Mouse (Mus musculus): ENCODE data around the gene Cysltr1.
A peak's percentile ranks its signal among the peaks of the same experiment; 100 is the strongest.

The Cysltr1 gene

DNA sequence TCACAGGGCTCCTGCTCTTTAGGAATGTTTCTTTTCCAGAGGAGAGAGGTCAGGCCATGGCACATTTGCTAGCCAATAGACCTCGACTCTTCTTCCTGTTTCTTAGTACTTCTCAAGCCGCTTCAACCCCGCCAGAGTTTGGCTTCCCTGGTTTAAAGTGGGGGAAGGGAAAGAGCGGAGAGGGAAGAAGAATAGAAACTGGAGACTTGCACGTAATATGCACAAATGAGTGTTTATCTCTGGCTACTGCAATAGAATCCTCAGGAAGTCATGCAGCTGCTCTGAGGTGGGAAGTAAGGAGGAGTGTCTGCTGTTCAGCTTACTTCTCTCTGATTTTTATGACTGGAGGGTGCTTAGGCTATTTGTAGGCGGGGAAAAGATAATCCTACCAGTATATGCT, at the start of gene Cysltr1:
Gene Cysltr1, minus strand, starts transcription at position 294 of the 400 bp plus-strand sequence.
- peak; percentile 6 for DNase-seq (ENCODE audit: low read depth, low spot score)

GRCm38 (mm10) chrX:106634799-106635541, 31.5 kb upstream of the Cysltr1 start:
- DNase-seq (ENCODE audit: low read depth, low spot score): no peak

GRCm38 (mm10) chrX:106633543-106633942, 30.1 kb upstream of the Cysltr1 start:
- DNase-seq (ENCODE audit: low read depth, low spot score): no peak

- DNase-seq (ENCODE audit: low read depth, low spot score): no peak
These were observed 25.0 kb upstream of the Cysltr1 start for GRCm38 (mm10) chrX:106628514-106628913.

DNA sequence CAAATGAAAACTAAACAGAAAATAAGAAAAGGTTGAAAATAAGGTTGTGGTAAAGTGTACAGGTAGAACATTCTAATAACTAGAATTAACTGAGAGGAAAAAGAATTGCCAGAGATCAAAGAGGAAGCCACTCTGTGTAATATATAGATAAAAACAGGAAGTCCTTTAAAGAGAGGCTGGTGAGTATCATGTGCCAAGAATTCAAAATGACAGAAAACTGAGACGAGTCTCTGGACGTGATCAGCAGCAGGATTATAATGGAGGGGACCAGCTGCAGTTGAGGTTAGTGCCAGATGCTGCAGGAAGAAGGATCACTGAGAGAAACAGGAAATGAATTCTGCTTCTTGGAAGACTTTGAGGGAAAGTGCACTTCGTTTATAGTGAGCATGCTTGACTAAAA, 20.2 kb upstream of the Cysltr1 start:
- DNase-seq (ENCODE audit: low read depth, low spot score): no peak

- DNase-seq (ENCODE audit: low read depth, low spot score): no peak
These were observed 19.0 kb upstream of the Cysltr1 start for GRCm38 (mm10) chrX:106622512-106622911.

DNA sequence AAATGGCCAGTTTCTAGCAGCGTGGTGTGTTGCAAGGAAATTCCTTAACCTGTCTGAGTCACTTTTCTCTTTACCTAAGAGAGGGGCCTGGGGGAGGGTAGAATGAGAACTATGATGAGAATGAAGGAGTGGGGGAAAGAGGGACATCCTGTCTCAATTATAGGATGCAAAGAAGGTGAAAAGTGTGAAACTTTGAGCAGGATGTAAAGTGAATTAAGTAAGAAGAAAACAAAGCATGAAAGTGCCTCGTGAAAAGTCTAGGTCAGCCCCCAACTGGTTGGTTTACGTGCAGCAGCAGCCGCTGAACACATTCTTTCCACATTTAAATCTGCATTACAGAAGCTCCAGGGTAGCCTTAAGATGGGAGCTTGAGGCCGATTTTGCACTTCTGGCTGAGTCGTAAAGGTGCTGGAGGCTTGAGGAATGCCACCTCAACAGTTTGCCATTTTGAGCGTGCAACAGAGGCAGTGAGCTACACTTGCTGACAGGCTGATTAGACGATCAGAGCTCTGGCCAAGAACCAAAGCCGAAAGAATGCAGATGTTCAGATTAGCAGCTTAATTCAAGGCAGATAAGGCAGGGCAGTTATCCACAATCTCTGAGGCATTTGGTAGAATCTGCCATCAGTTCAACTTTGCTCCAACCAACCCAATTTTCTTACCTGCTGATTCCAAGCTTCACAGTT, 763 bp downstream of the Cysltr1 start:
- DNase-seq (ENCODE audit: low read depth, low spot score): no peak

DNA sequence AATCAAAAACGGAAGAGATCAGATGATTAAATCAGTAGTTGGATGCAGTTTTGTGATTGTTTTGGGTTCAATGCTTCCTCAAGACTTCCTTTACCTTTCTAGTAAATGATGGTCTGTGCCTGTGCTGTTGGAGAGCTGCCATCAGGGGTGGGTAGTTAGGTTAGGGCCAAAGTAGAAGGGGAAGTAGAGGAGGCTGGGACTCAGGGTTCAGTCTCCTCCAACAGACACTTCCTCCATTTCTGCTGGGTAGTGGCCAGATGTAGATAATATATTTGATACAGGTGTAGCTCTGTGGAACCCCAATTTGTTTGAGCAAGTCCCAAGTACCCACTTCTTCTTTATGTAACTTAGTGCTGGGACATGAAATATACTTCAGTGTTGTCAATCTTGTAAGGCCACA, 7.6 kb downstream of the Cysltr1 start:
- peak; percentile 1 for DNase-seq (ENCODE audit: low read depth, low spot score)

DNA sequence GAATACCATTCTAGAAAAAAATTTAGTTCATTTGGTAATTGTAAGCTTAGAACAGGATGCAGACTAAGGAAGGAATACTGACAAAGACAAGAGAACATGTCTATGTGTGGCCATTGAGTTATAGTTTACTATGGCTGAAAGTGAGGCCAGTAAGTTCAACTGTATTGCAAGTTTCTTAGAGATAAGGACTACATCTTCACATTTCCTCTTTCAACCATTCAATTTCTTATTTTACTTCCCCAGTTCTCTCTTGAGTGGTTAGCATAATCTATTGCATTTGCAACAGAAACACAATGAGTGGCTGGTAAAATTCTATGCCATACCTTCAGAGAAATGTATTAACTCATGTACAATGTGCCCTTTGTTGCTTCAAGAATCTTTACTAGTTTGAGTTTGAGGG, 9.6 kb downstream of the Cysltr1 start:
- DNase-seq (ENCODE audit: low read depth, low spot score): no peak

DNA sequence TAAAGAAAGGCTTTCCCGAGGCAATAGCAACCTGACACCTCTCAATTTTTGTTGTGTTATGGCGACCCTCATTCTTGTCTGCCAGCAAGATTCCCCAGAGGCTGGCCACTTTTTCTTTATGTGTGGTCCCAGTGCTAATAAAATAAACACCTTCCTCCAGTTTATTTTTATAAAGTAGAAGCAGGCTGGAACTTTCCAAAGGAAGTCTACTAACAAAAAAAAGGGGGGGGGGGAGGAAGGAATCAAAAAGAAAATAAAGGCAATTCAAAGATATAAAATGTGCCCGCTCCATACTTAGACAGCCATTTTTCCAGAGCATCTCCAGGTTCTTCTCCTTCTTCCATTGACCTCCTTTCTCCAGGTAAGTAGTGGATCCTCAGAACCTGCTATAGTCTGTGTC, 20.6 kb downstream of the Cysltr1 start, which contains the start of gene Gm5127:
Gene Gm5127, plus strand, starts transcription at position 301 of the 400 bp plus-strand sequence.
- DNase-seq (ENCODE audit: low read depth, low spot score): no peak

- no peak for DNase-seq (ENCODE audit: low read depth, low spot score)
These were observed 21.3 kb downstream of the Cysltr1 start for GRCm38 (mm10) chrX:106582197-106582596.

DNA sequence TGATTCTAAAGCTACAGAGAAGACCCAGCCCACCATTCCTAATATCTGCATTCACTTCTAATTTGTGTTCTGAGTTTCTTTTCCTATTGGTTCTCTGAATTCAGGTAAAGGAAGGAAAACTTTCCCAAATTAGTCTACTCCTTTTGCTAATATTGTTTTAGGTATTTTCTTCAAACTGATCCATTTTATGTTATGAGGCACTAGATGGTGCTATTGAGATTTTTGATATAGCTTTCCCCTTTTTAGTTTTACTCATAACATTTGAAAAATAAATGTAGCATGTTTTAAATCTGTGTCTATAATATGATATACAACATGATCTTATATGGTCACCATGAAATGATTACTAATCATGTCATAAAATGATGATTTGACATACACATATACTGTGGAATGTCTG, 23.1 kb downstream of the Cysltr1 start:
- DNase-seq (ENCODE audit: low read depth, low spot score): no peak

GRCm38 (mm10) chrX:106578966-106579365, 24.5 kb downstream of the Cysltr1 start:
- no peak for DNase-seq (ENCODE audit: low read depth, low spot score)

GRCm38 (mm10) chrX:106555457-106555856, 48.0 kb downstream of the Cysltr1 start:
- no peak for DNase-seq (ENCODE audit: low read depth, low spot score)

GRCm38 (mm10) chrX:106536359-106536758, 67.1 kb downstream of the Cysltr1 start:
- no peak for DNase-seq (ENCODE audit: low read depth, low spot score)
